Mouse (Mus musculus) erythroblast, embryonic 14.5 days (primary cell): Measurements from ENCODE around the gene Plscr3.

ENCODE experiments used
- GATA1 ChIP-seq: IDR thresholded peaks from 2 replicates; pipeline ENCODE4 v1.6.1; 2012; ENCODE audit warnings: low read length, inconsistent platforms, mixed read lengths
- TAL1 ChIP-seq: IDR thresholded peaks from 3 replicates; pipeline ENCODE4 v1.6.1; 2012; ENCODE audit warnings: low read length, inconsistent platforms, mixed read lengths

GRCm38 (mm10) chr11:69833554-69833953 is 12.6 kb upstream of the Plscr3 start:
- TF ChIP-seq TAL1 (no peak), GATA1 (no peak)
